Mouse (Mus musculus) lung, postnatal 25 days (tissue): Measurements from ENCODE around the gene Ugt3a2.

Source experiments
- DNase-seq: peaks from one replicate; pipeline ENCODE4 v3.0.0; 2022; ENCODE audit warnings: low spot score

The Ugt3a2 gene

GRCm38 (mm10) chr15:9335341-9335740 is at the start of gene Ugt3a2:
Gene Ugt3a2 (plus strand): TSS chr15:9335550.
- no peak for DNase-seq

- no peak for DNase-seq
These were observed 45.7 kb upstream of the Ugt3a2 start for GRCm38 (mm10) chr15:9289660-9290059.

GRCm38 (mm10) chr15:9305978-9306692 is 29.2 kb upstream of the Ugt3a2 start:
- DNase-seq = no peak

- no peak for DNase-seq
These were observed 754 bp upstream of the Ugt3a2 start for GRCm38 (mm10) chr15:9334596-9334995.

- DNase-seq = no peak
These were observed 1.3 kb downstream of the Ugt3a2 start for GRCm38 (mm10) chr15:9336616-9337015.

GRCm38 (mm10) chr15:9337021-9337420 is 1.7 kb downstream of the Ugt3a2 start:
- DNase-seq = no peak

- no peak for DNase-seq
These were observed 13.4 kb downstream of the Ugt3a2 start for GRCm38 (mm10) chr15:9348739-9349138.

GRCm38 (mm10) chr15:9362801-9363200 is 27.5 kb downstream of the Ugt3a2 start:
- no peak for DNase-seq

GRCm38 (mm10) chr15:9368774-9369173 is 33.4 kb downstream of the Ugt3a2 start:
- no peak for DNase-seq

GRCm38 (mm10) chr15:9376281-9376680 is 40.9 kb downstream of the Ugt3a2 start:
- DNase-seq = no peak

GRCm38 (mm10) chr15:9409475-9409874 is 74.1 kb downstream of the Ugt3a2 start:
- DNase-seq = no peak
